Mouse (Mus musculus) ES-E14 (cell line): Measurements from ENCODE around the gene Cel. TPM values are rescaled to one million over a fixed set of nuclear protein-coding genes. Genes with fewer than 3 reads are reported as not detected.

Experiments used
- DNase-seq: peaks from one replicate; pipeline ENCODE4 v3.0.0-alpha.2; 2013; ENCODE audit warnings: low read depth, low spot score
- H3K27ac ChIP-seq: 2 replicates; pipeline ENCODE4 v1.5.1; 2012; ENCODE audit warnings: low read depth, mild to moderate bottlenecking, low read length, moderate library complexity, mixed read lengths; ENCODE audit not compliant: poor library complexity, insufficient read depth, severe bottlenecking
- H3K36me3 ChIP-seq: 2 replicates; pipeline ENCODE4 v1.6.1; 2012; ENCODE audit warnings: mild to moderate bottlenecking, low read length, moderate library complexity, mixed read lengths; ENCODE audit not compliant: control insufficient read depth, poor library complexity, insufficient read depth, severe bottlenecking
- H3K4me1 ChIP-seq, 2 experiments: fragments of 150-350 bp in 1 of 2; sonication (generic) in 1 of 2; 2 replicates each; pipeline ENCODE4 v1.6.1; 2012; ENCODE audit warnings: low read length in 2 of 2, mild to moderate bottlenecking in 1 of 2, mixed read lengths in 1 of 2; ENCODE audit not compliant: control insufficient read depth in 2 of 2, insufficient read depth in 2 of 2, poor library complexity in 1 of 2
- H3K4me3 ChIP-seq, 2 experiments: fragments of 150-350 bp in 1 of 2; sonication (generic) in 1 of 2; 2 replicates each; pipeline ENCODE4 v1.5.1; 2012; ENCODE audit warnings: low read length in 2 of 2, low read depth in 1 of 2, mild to moderate bottlenecking in 1 of 2, mixed read lengths in 1 of 2; ENCODE audit not compliant: insufficient read depth in 1 of 2, poor library complexity in 1 of 2, severe bottlenecking in 1 of 2
- H3K9ac ChIP-seq: 2 replicates; pipeline ENCODE4 v1.6.1; 2012; ENCODE audit warnings: low read depth, mild to moderate bottlenecking, low read length, mixed read lengths; ENCODE audit not compliant: poor library complexity, insufficient read depth, severe bottlenecking
- H3K9me3 ChIP-seq: fragments of 150-350 bp; sonication (generic); 2 replicates; pipeline ENCODE4 v1.6.1; 2012; ENCODE audit warnings: low read depth, mild to moderate bottlenecking, low read length; ENCODE audit not compliant: control insufficient read depth, insufficient read depth
- CHD2 ChIP-seq: IDR thresholded peaks from 2 replicates; pipeline ENCODE4 v1.6.1; 2014; ENCODE audit warnings: mild to moderate bottlenecking, low read depth, low read length, inconsistent platforms
- HCFC1 ChIP-seq: IDR thresholded peaks from 2 replicates; pipeline ENCODE4 v1.6.1; 2012; ENCODE audit warnings: low read length, inconsistent platforms, borderline replicate concordance; ENCODE audit not compliant: insufficient read depth
- MAFK ChIP-seq: IDR thresholded peaks from 2 replicates; pipeline ENCODE4 v1.6.1; 2014; ENCODE audit warnings: mild to moderate bottlenecking, low read depth, low read length, inconsistent platforms; ENCODE audit not compliant: insufficient read depth
- ZC3H11A ChIP-seq: IDR thresholded peaks from 2 replicates; pipeline ENCODE4 v1.6.1; 2012; ENCODE audit warnings: low read depth, mild to moderate bottlenecking, inconsistent platforms, low read length, borderline replicate concordance
- ZNF384 ChIP-seq: IDR thresholded peaks from 2 replicates; pipeline ENCODE4 v1.6.1; 2012; ENCODE audit warnings: low read depth, low read length, inconsistent platforms
- in situ Hi-C, 2 experiments: fragments of 600-800 bp; cut with MboI; formaldehyde crosslinking; loops; one replicate each; pipeline ENCODE4 v1.15.1; 2025; ENCODE audit warnings: low sequenced_read_pairs in 2 of 2, inconsistent platforms in 1 of 2; ENCODE audit not compliant: unreplicated experiment in 2 of 2
- total RNA-seq: library from RNA; depleted of rRNA; stranded (reverse); fragments of 300-350 nt; gene quantifications from 2 replicates; pipeline ENCODE4 v1.2.3, GENCODE M21; 2012

The Cel gene
- total RNA-seq, 1 experiment = not detected

DNA sequence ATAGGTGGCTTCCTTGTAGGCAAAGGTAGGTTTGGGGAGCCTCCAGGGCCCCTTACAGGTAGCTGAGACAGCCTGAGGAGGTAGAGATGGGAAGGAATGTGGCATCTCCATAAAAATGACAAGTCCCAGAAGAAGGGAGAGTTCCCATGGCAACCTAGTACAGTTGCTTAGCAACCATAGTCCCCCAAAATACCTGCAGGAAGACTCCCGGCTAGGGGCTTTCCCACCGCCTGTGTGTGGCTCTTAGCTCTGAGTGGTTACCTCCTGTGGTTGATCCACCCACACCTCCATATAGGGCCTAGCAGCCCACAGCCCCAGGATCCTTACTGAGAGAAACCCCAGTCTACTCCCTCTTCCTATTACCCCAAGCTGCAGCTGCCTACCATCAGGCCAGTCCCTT is 45.0 kb downstream of the Cel start:
- DNase-seq = no peak
- Histone ChIP-seq H3K9me3 (no peaks in the 10 kb centered on the region), H3K27ac (peak overlapping the region; percentile 92; the same call in 1 of the 2 replicates), H3K9ac (no peak overlapping the region), H3K4me3 (no peak overlapping the region), H3K4me1 (peaks cover 3 to 31% of the 10 kb centered on the region in 2 experiments; a peak in 3 of 4 replicates), H3K36me3 (peaks cover 3% of the 10 kb centered on the region; the same call in 1 of the 2 replicates)
- TF ChIP-seq HCFC1 = no peak
- TF ChIP-seq ZNF384 = no peak
- no peak for TF ChIP-seq ZC3H11A
- no peak for TF ChIP-seq MAFK
- TF ChIP-seq CHD2 = no peak
- in situ Hi-C loops = no loop called here

DNA sequence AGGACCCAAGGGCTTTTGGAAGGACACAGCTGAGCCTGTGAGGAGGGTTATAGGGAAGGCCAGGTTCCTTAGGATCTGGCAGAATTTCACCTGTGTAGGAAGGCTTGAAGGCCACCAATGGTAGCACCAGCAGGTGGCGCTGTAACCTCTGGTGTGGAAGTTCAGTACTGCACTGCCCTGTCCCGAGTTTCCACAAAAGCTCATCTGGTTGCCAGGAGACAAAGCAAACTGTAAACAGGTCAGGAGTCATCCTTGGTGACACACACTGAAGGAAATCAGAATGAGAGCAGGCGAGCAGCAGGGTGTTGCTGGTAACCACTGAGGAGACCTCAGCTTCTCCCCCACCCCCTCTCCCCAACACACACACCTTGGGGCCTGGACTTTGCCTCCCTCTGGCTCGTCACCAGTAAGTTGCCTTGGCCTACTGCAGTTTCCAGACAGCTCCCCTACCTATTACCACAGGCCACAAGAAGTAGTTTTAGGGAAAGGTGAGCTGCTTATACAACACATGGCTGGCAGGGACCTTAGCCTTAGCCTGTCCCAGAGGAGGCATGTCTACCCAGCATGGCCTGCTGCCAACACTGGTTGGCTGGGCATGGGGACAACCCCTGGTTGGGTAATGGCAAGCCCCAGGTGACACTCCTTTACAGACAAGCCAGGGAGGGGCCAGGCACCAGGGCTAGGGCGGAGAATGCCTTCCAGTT is 45.8 kb downstream of the Cel start:
- H3K9me3 ChIP-seq = no peaks in the 10 kb centered on the region
- peak overlapping the region; percentile 12; the same call in 1 of the 2 replicates for H3K9ac ChIP-seq
- TF ChIP-seq CHD2 = no peak
- peak; percentile 36; the same call in 1 of the 2 replicates for TF ChIP-seq HCFC1
- peaks cover 3 to 34% of the 10 kb centered on the region in 2 experiments; a peak in 3 of 4 replicates for H3K4me1 ChIP-seq
- H3K27ac ChIP-seq = peak overlapping the region; percentile 92; the same call in 1 of the 2 replicates
- no peak overlapping the region for H3K4me3 ChIP-seq
- in situ Hi-C loops = no loop called here
- DNase-seq = peak; percentile 95
- H3K36me3 ChIP-seq = peaks cover 3% of the 10 kb centered on the region; the same call in 1 of the 2 replicates

DNA sequence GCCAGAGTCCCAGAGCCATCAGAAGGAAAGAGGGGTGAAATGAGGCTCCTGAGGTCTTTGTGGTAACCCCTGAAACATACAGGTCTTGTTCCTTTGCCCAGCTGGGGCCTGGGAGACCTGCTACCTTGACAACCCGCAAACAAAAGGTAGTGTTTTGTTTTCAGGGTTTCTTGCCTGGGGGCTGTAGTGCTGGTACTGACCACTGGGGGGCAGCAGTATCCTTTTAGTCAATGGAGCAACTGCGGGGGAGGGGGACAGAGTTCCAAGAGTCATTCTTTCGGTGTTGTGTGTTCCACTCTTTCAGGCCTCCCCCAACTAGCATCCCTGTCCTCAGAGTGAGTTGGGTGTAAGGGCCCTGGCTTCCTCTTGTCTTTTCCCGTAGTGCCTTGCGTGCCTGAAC is 48.7 kb downstream of the Cel start:
- H3K4me1 ChIP-seq = peaks cover 3 to 30% of the 10 kb centered on the region in 2 experiments; a peak in 3 of 4 replicates
- no peak overlapping the region for H3K27ac ChIP-seq
- H3K36me3 ChIP-seq = peaks cover 3% of the 10 kb centered on the region; the same call in 1 of the 2 replicates
- H3K9ac ChIP-seq = peak overlapping the region; percentile 4; the same call in 1 of the 2 replicates
- peak; percentile 61; the same call in 1 of the 2 replicates for TF ChIP-seq HCFC1
- TF ChIP-seq CHD2 = no peak
- TF ChIP-seq ZC3H11A = no peak
- no peak for TF ChIP-seq ZNF384
- TF ChIP-seq MAFK = no peak
- in situ Hi-C loops = no loop called here
- DNase-seq = peak; percentile 93
- H3K9me3 ChIP-seq = no peaks in the 10 kb centered on the region
- no peak overlapping the region for H3K4me3 ChIP-seq

DNA sequence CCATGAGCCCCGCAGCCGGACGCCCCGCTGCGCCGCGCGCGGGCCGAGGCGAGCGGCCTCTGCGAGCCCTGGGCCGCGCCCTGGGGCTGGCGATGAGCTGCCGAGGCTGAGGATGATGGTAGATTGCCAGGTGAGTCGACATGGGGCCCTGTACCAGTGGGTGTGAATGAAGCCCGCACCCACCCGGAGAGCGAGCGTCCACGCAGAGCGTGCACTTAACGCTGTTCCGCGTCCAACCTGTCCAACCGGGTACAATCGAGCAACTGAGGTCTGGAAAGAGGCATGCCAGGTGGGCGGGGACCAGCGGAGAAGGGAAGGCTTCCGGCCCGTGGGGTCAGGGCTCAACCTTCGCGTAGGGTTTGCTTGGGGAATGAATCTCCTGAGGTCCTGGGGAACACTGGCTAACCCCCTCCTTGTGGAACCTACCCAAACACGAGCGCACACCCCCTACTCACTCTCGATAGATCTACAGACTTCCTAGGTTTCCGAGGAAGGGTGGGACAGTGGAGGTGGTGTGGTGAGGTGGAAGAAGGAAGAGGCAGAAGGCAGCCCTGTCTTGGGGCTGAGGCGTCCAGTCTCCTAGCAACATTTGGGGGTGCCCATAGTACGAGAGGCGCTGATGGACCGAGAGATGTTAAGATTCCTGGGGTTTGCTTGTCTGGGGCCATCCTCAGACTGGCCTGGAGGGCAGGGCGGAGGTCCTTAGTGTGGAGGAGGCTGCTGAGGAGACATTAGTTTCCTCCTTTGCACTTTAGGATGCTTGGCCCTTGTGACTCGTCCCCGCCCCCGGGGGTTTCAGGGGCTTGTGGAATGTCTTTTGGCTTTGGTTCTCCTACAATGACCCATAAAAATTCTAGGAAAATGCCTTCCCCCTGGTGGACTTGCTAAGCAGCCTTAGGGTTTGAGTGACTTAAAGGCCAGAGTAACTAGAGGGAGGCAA is 49.5 kb downstream of the Cel start:
- no peaks in the 10 kb centered on the region for H3K9me3 ChIP-seq
- H3K4me3 ChIP-seq = peak overlapping the region; percentile 66 to 73
- H3K4me1 ChIP-seq = peaks cover 3 to 22% of the 10 kb centered on the region in 2 experiments
- H3K9ac ChIP-seq = peak overlapping the region; percentile 81
- in situ Hi-C loops = no loop called here
- H3K36me3 ChIP-seq = peaks cover 3% of the 10 kb centered on the region; the same call in 1 of the 2 replicates
- peak overlapping the region; percentile 19 for H3K27ac ChIP-seq
- 0 out of 2 replicates have a peak, but pooled peaks have one; percentile 7 for TF ChIP-seq HCFC1
- no peak for TF ChIP-seq MAFK
- TF ChIP-seq CHD2 = no peak
- TF ChIP-seq ZC3H11A = no peak
- TF ChIP-seq ZNF384 = no peak
- DNase-seq = no peak
